Mouse (Mus musculus): Measurements from ENCODE around the gene Mtmr12.

DNA sequence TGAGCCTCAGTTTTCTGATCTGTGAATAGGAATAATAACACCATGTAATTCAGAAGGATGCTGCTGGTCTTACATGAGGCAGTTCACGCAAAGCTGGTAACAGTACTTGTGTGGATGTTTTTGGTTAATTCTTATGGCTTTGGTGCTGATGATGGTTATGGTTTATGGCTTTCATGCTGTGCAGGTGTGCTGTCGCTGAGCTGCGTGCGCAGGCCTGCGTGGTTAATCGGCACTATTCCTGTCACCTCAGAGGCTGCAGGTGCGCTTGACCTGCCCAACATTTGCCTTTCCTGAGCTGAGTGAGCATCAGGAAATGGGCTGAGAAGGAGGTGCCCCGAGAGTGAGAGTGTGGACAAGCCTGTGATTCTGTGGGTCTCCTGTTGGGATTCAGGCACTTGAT, 11.3 kb downstream of the Mtmr12 start:
- TF ChIP-seq POLR2A (IDR thresholded peaks at IDR 0.05; ENCODE audit: borderline replicate concordance, low read depth, low read length) (no peak), CTCF (IDR thresholded peaks at IDR 0.05; ENCODE audit: low read depth, low read length) (no peak)
